Mouse (Mus musculus) lung, adult 10 weeks (tissue): ENCODE results near the gene Sult1c2. TPM values are rescaled to one million over a fixed set of nuclear protein-coding genes. Genes with fewer than 3 reads are reported as not detected.

Source experiments
- polyA plus RNA-seq: library from polyadenylated mRNA; stranded (reverse); fragments of 350-450 nt; fragmentation: Illumina TruSeq; extraction: RNeasy Lipid Tissue Mini Kit (QIAGEN cat#74804); gene quantifications from one replicate; pipeline ENCODE4 v1.2.3, GENCODE M21; 2014; ENCODE audit warnings: low read depth, low replicate concordance; ENCODE audit not compliant: insufficient read depth

Sult1c2 gene
- polyA plus RNA-seq = 0.17 TPM

DNA sequence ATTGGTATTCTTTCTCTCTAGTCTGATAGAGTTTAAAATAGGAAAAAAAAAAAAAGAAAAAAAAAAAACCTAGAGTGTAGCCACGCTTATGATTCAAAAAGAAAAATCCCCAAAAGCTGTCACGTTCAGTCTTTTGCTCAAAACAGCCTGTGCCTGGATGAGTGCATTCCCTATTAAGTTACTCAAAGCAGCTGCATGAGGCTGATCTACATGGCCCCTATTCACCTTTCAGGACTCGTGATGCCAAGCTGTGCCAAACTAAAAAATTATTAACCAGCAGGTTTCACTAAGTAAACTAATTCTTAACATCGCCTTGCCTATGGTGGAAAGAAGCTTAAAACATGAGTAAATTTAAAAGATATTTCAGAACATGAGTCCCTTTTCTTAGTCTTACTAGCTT, at the start of gene Sult1c2:
TSS of gene Sult1c2 (minus strand) at position 134 of the 400 bp plus-strand sequence.

Other genes with a start within 250 kb of the Sult1c2 start
- 0.13 TPM for gene Sgo1, start 157.0 kb downstream of the Sult1c2 start, polyA plus RNA-seq
- not detected for gene Sult1c1, start 144.3 kb upstream of the Sult1c2 start, polyA plus RNA-seq